Mouse (Mus musculus) thymus, postnatal 36 days (tissue): ENCODE measurements around the gene 4931409K22Rik.
"Not testable (repeated sequence)": the region's sequence is repeated elsewhere in the genome, so short reads cannot be mapped to it uniquely, and the experiment has no call there.

Experiments
- DNase-seq, 2 experiments: peaks; one replicate each; pipeline ENCODE4 v3.0.0; 2022; ENCODE audit warnings: mixed read lengths in 2 of 2

The 4931409K22Rik gene

GRCm38 (mm10) chr5:24592471-24593160, 36.0 kb upstream of the 4931409K22Rik start:
- no peak for DNase-seq

- no peak for DNase-seq
Observed at GRCm38 (mm10) chr5:24591796-24592470, 35.3 kb upstream of the 4931409K22Rik start.

- DNase-seq: no peak
Observed at GRCm38 (mm10) chr5:24591268-24591721, 34.7 kb upstream of the 4931409K22Rik start.

- DNase-seq: no peak
Observed at GRCm38 (mm10) chr5:24589511-24590500, 33.2 kb upstream of the 4931409K22Rik start.

- no peak for DNase-seq
Observed at GRCm38 (mm10) chr5:24587200-24587577, 30.6 kb upstream of the 4931409K22Rik start.

- DNase-seq: peak; percentile 82 to 88
Observed at GRCm38 (mm10) chr5:24586547-24587199, 30.1 kb upstream of the 4931409K22Rik start, which contains the start of gene Chpf2. Gene Chpf2 (plus strand): TSS chr5:24586741.

GRCm38 (mm10) chr5:24586106-24586505, 29.5 kb upstream of the 4931409K22Rik start:
- DNase-seq: no peak

GRCm38 (mm10) chr5:24578109-24578963, 21.7 kb upstream of the 4931409K22Rik start:
- no peak for DNase-seq

GRCm38 (mm10) chr5:24577183-24577929, 20.7 kb upstream of the 4931409K22Rik start, which contains the start of gene Abcf2:
Gene Abcf2 (minus strand): TSS chr5:24577467.
- DNase-seq: peak; percentile 99

GRCm38 (mm10) chr5:24576801-24577182, 20.2 kb upstream of the 4931409K22Rik start:
- no peak for DNase-seq

GRCm38 (mm10) chr5:24575948-24576347, 19.3 kb upstream of the 4931409K22Rik start:
- no peak for DNase-seq

- DNase-seq: not testable (repeated sequence)
Observed at GRCm38 (mm10) chr5:24555335-24555734, 1.3 kb downstream of the 4931409K22Rik start.

GRCm38 (mm10) chr5:24553621-24554244, 2.9 kb downstream of the 4931409K22Rik start:
- DNase-seq: no peak

- no peak for DNase-seq
Observed at GRCm38 (mm10) chr5:24551317-24551688, 5.3 kb downstream of the 4931409K22Rik start.

- DNase-seq: peak; percentile 42 to 55
Observed at GRCm38 (mm10) chr5:24550598-24551316, 5.9 kb downstream of the 4931409K22Rik start.

GRCm38 (mm10) chr5:24542643-24543042, 14.0 kb downstream of the 4931409K22Rik start:
- DNase-seq: no peak

GRCm38 (mm10) chr5:24541144-24541569, 15.5 kb downstream of the 4931409K22Rik start:
- DNase-seq: no peak

GRCm38 (mm10) chr5:24540387-24541143, 16.0 kb downstream of the 4931409K22Rik start, which contains the start of gene Asb10:
Gene Asb10 (minus strand): TSS chr5:24540978.
- no peak for DNase-seq
